8 mouse cellular contexts compared by ENCODE assay signal in the genomic region with DNA sequence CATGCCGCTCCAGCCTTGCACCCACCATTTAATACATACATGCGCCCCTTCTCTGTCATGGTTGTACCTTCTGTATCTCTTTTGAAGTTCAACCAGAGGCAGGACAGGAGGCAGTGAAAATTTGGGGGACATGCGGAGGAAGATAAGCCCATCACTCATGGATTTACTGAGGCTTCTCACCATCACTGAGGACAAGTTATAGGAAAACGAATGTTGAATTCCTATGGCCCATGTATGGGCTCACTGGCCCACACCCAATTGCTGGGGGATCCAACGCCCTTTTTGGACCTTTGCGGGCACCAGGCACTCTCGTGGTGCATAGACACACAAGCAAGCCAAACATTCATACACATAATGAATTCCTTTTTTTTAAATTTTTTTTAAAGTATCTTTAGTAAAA. TPM values are rescaled to one million over a fixed set of nuclear protein-coding genes. Genes with fewer than 3 reads are reported as not detected.
DNase-seq lines count a peak whose midpoint lies in the region; ATAC-seq and TF ChIP-seq lines count a peak whose summit lies in the region.

Gene Cyfip1, plus strand, starts transcription at position 301 of the 400 bp plus-strand sequence.

- in situ Hi-C loops in ES-E14 (cut with MboI; ENCODE audit: low sequenced_read_pairs in 2 of 2, unreplicated experiment in 2 of 2), result no loop called here

- ATAC-seq in forebrain, embryonic 13.5 days, result peak; percentile 2
- no peak for ATAC-seq in hematopoietic stem cell, adult 5-6 weeks (replicated peaks in 1 of 2; ENCODE audit: insufficient read depth in 1 of 2, low FRiP score in 2 of 2, low TSS enrichment in 1 of 2, low read depth in 1 of 2, poor library complexity in 2 of 2, severe bottlenecking in 2 of 2)
- ATAC-seq in liver, embryonic 11.5 days (replicated peaks; ENCODE audit: low FRiP score), result no peak
- 0 out of 2 replicates have a peak, but pooled peaks have one; percentile 4 for ATAC-seq in stomach, embryonic 15.5 days (ENCODE audit: insufficient read depth, low FRiP score, low read depth)

- no peaks in the 10 kb centered on the region for H3K9me3 ChIP-seq in ES-E14 (ENCODE audit: control insufficient read depth, insufficient read depth, low read depth, low read length)
- H3K9me3 ChIP-seq in forebrain, embryonic 13.5 days (replicated peaks), result no peaks in the 10 kb centered on the region
- H3K9me3 ChIP-seq in liver, embryonic 11.5 days (ENCODE audit: control insufficient read depth, low read length), result no peaks in the 10 kb centered on the region
- no peaks in the 10 kb centered on the region for H3K9me3 ChIP-seq in stomach, embryonic 15.5 days

- H3K9ac ChIP-seq in ES-E14 (ENCODE audit: insufficient read depth, low read depth, low read length, poor library complexity, severe bottlenecking), result peak within 1 kb of the TSS; percentile 93
- H3K9ac ChIP-seq in forebrain, embryonic 13.5 days, result peak within 1 kb of the TSS; percentile 92
- H3K9ac ChIP-seq in liver, embryonic 11.5 days (ENCODE audit: low read depth, low read length), result peak within 1 kb of the TSS; percentile 94
- peak within 1 kb of the TSS; percentile 94 for H3K9ac ChIP-seq in stomach, embryonic 15.5 days

- no peaks in the 10 kb centered on the region for H3K27me3 ChIP-seq in forebrain, embryonic 13.5 days
- H3K27me3 ChIP-seq in liver, embryonic 11.5 days (replicated peaks; ENCODE audit: control insufficient read depth, insufficient read depth, low read length), result no peaks in the 10 kb centered on the region
- H3K27me3 ChIP-seq in stomach, embryonic 15.5 days (replicated peaks), result no peaks in the 10 kb centered on the region

- WGBS in forebrain, embryonic 13.5 days, result 44% methylated on average over 7 of the region's 7 CpGs
- WGBS in liver, embryonic 11.5 days, result 60% methylated on average over 7 of the region's 7 CpGs
- WGBS in stomach, embryonic 15.5 days, result 45% methylated on average over 7 of the region's 7 CpGs

- peaks cover 5 to 7% of the 10 kb centered on the region in 2 experiments; a peak in 2 of 4 replicates for H3K4me1 ChIP-seq in ES-E14 (ENCODE audit: control insufficient read depth in 2 of 2, insufficient read depth in 2 of 2, low read length in 2 of 2, poor library complexity in 1 of 2)
- peaks cover 16% of the 10 kb centered on the region for H3K4me1 ChIP-seq in forebrain, embryonic 13.5 days
- no peaks in the 10 kb centered on the region for H3K4me1 ChIP-seq in liver, embryonic 11.5 days (replicated peaks; ENCODE audit: control insufficient read depth, insufficient read depth, low read length)
- no peaks in the 10 kb centered on the region for H3K4me1 ChIP-seq in stomach, embryonic 15.5 days

- H3K36me3 ChIP-seq in ES-E14 (ENCODE audit: control insufficient read depth, insufficient read depth, low read length, poor library complexity, severe bottlenecking), result no peaks in the 10 kb centered on the region
- H3K36me3 ChIP-seq in forebrain, embryonic 13.5 days (ENCODE audit: poor library complexity, severe bottlenecking), result 0 out of 2 replicates have a peak, but pooled peaks cover 3% of the 10 kb centered on the region
- H3K36me3 ChIP-seq in liver, embryonic 11.5 days (ENCODE audit: control insufficient read depth, insufficient read depth, low read length), result no peaks in the 10 kb centered on the region
- H3K36me3 ChIP-seq in stomach, embryonic 15.5 days, result no peaks in the 10 kb centered on the region

- no peak for DNase-seq in frontal cortex, adult 2 months (ENCODE audit: extremely low spot score in 1 of 2, low spot score in 1 of 2)
- DNase-seq in frontal cortex, postnatal 36 days (ENCODE audit: low spot score in 2 of 2), result no peak
- DNase-seq in ES-E14 (ENCODE audit: low read depth, low spot score), result no peak
- no peak for DNase-seq in liver, embryonic 11.5 days (ENCODE audit: low spot score)
- no peak for DNase-seq in spleen, postnatal 14 days (ENCODE audit: low spot score in 2 of 2)

- H3K4me3 ChIP-seq in ES-E14 (ENCODE audit: insufficient read depth in 1 of 2, low read depth in 1 of 2, low read length in 2 of 2, poor library complexity in 1 of 2, severe bottlenecking in 1 of 2), result peak within 1 kb of the TSS; percentile 92 to 95
- H3K4me3 ChIP-seq in forebrain, embryonic 13.5 days, result peak within 1 kb of the TSS; percentile 87
- H3K4me3 ChIP-seq in liver, embryonic 11.5 days (ENCODE audit: low read depth, low read length), result peak within 1 kb of the TSS; percentile 89
- peak within 1 kb of the TSS; percentile 84 for H3K4me3 ChIP-seq in stomach, embryonic 15.5 days (replicated peaks)

- peak within 1 kb of the TSS; percentile 82 for H3K27ac ChIP-seq in ES-E14 (ENCODE audit: insufficient read depth, low read depth, low read length, poor library complexity, severe bottlenecking)
- peak within 1 kb of the TSS; percentile 92 for H3K27ac ChIP-seq in forebrain, embryonic 13.5 days
- peak within 1 kb of the TSS; percentile 85 for H3K27ac ChIP-seq in liver, embryonic 11.5 days (ENCODE audit: low read depth, low read length)
- peak within 1 kb of the TSS; percentile 96 for H3K27ac ChIP-seq in stomach, embryonic 15.5 days

- peak within 1 kb of the TSS; percentile 86 for H3K4me2 ChIP-seq in forebrain, embryonic 13.5 days
- peak within 1 kb of the TSS; percentile 86 for H3K4me2 ChIP-seq in liver, embryonic 11.5 days
- peak within 1 kb of the TSS; percentile 87 for H3K4me2 ChIP-seq in stomach, embryonic 15.5 days

TF ChIP-seq in ES-E14, 5 proteins besides CTCF, POLR2A, EP300 and RAD21:
- TF ChIP-seq CHD2 (IDR thresholded peaks at IDR 0.05; ENCODE audit: low read depth, low read length) (no peak), ZC3H11A (IDR thresholded peaks at IDR 0.05; ENCODE audit: borderline replicate concordance, low read depth, low read length) (no peak), MAFK (IDR thresholded peaks at IDR 0.05; ENCODE audit: insufficient read depth, low read depth, low read length) (no peak), ZNF384 (IDR thresholded peaks at IDR 0.05; ENCODE audit: low read depth, low read length) (no peak), HCFC1 (IDR thresholded peaks at IDR 0.05; ENCODE audit: borderline replicate concordance, insufficient read depth, low read length) (no peak)

RNA-seq across cellular contexts. Expression of gene Cyfip1, which starts in this region (rescaled TPM):
- polyA plus RNA-seq in frontal cortex, adult 2 months (2012; rRNA removed), result 56.4 and 62.3 TPM in 2 replicates
- 55.0 and 59.8 TPM in 2 replicates for total RNA-seq in ES-E14 (2012; rRNA removed)
- polyA plus RNA-seq in forebrain, embryonic 13.5 days (2015; fragmentation: Nextera tagmentation; extraction: Ambion mirVana), result 65.2 and 67.2 TPM in 2 replicates
- 42.8 and 59.9 TPM in 2 replicates for total RNA-seq in hematopoietic stem cell, adult 5-6 weeks (2017)
- polyA plus RNA-seq in liver, embryonic 11.5 days (2014; fragmentation: Nextera tagmentation; extraction: Ambion mirVana), result 47.8 and 56.7 TPM in 2 replicates
- 103 and 105 TPM in 2 replicates for polyA plus RNA-seq in stomach, embryonic 15.5 days (2015; fragmentation: Nextera tagmentation; extraction: Ambion mirVana)

Comparison
In these comparisons a context has a peak if more than half of its experiments do, and no peak if none do; other contexts are left out.
1. ATAC-seq: peak in forebrain, embryonic 13.5 days (single experiment) and stomach, embryonic 15.5 days (single experiment); none in hematopoietic stem cell, adult 5-6 weeks (0 of 2) and liver, embryonic 11.5 days (single experiment).
2. Peak in every context shown above with its lines, with median percentiles within 50 percentile points of each other: H3K27ac ChIP-seq, H3K4me3 ChIP-seq, H3K9ac ChIP-seq and H3K4me2 ChIP-seq.